Mouse (Mus musculus): Measurements from ENCODE around the gene Hyou1.

DNA sequence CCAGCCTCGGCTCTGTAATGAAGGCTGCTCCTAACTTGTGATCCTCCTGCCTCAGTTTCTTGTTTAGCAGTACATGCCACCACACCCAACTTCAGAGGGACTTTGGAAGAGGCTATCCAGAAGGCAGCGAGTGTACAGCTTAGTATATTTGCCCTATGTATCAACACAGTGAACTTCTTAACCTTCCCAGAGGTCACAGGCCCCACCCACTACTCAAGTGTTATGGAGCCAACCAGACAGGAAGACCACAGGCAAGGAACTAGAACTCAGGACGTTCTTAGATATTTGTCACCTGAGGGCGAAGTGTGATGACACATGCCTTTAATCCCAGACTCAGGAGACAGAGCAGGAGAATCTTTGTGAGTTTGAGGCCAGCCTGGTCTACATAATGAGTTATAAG lies 31.7 kb upstream of the Hyou1 start:
- TF ChIP-seq POLR2A (IDR thresholded peaks at IDR 0.05; ENCODE audit: borderline replicate concordance, extremely low read depth, insufficient read depth, insufficient read length, poor library complexity, severe bottlenecking) (no peak), CTCF (IDR thresholded peaks at IDR 0.05; ENCODE audit: borderline replicate concordance, extremely low read depth, insufficient read depth, insufficient read length) (no peak)

All from brain, embryonic 14.5 days (tissue).